Mouse (Mus musculus): ENCODE data around the gene Ndel1.

- TF ChIP-seq CTCF (IDR thresholded peaks at IDR 0.05; ENCODE audit: low read depth), result no peak
- no peak for TF ChIP-seq EP300 (optimal IDR thresholded peaks at IDR 0.05)
These were observed 20.7 kb upstream of the Ndel1 start for GRCm38 (mm10) chr11:68892233-68892832.
